Mouse (Mus musculus) R1 (cell line): ENCODE results near the gene Nr2c2.
A peak's percentile ranks its signal among the peaks of the same experiment; 100 is the strongest.

Experiments
- DNase-seq: peaks from one replicate; pipeline ENCODE4 v3.0.0-alpha.2; 2018; ENCODE audit warnings: low read depth, low spot score

The Nr2c2 gene

GRCm38 (mm10) chr6:92126861-92127468 lies 35.8 kb downstream of the Nr2c2 start:
- no peak for DNase-seq

GRCm38 (mm10) chr6:92131456-92131855 lies 40.3 kb downstream of the Nr2c2 start:
- DNase-seq: no peak

GRCm38 (mm10) chr6:92132021-92132911 lies 41.1 kb downstream of the Nr2c2 start:
- peak; percentile 7 for DNase-seq

GRCm38 (mm10) chr6:92133617-92134016 lies 42.4 kb downstream of the Nr2c2 start:
- DNase-seq: no peak

GRCm38 (mm10) chr6:92136356-92136755 lies 45.2 kb downstream of the Nr2c2 start:
- no peak for DNase-seq

DNA sequence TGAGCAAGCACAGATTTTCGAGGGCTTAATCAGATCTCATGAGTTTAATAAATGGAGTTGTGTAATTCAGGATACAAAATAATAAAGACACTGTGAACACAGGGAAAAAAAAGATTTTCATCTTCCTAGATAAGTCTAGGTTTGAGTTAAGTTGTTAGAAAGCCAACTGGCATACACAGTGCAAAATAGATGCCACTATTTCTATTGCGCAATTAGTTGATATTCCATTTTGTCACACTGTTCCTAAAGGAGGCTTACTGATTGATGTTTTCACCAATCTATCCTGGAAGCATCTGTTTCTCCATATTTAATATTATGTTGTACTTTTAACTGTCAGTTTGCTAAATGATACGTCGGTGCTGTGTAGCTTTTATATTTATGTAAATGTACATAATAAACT lies 54.7 kb downstream of the Nr2c2 start:
- no peak for DNase-seq

DNA sequence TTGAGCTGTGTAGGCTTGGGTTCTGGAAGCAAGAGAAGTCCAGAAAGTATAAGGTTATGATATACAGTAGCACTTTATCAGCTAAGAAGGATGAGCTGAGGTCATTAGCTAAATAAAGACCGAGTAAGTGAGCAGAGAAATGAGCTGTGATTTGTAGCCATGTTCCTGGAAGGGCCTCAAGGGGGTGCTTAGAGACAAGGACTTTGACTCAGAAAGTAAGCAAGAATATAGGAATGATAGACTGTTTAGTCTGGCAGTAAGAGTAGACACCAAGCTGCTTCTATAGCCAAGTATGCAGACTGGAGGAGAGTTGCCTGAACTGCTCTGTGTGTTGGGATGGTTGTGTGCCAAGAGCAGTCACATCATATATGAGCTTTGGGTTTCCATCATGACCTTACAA lies 62.6 kb downstream of the Nr2c2 start:
- no peak for DNase-seq

- no peak for DNase-seq
Observed at GRCm38 (mm10) chr6:92158801-92159200, 67.6 kb downstream of the Nr2c2 start.

- no peak for DNase-seq
Observed at GRCm38 (mm10) chr6:92162724-92163123, 71.5 kb downstream of the Nr2c2 start.

DNA sequence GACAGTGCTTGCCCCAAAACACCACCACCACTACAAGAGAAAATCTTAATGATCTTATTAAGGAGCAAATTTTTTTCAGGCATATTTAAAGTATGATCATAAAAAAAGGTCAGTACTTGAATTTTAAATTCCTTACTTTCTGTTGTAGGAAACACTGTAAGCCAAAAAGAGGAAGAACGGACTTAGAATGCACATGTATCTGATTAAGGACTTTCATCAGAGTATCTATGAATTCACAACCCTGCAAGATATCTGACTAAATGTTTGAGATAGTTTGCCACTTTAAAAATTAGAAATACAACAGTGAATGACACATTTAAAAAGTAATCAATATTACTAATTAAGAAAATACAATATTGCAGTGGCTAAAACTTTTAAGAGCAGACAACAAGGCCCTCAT lies 85.3 kb downstream of the Nr2c2 start:
- no peak for DNase-seq

- DNase-seq: peak; percentile 79
Observed at GRCm38 (mm10) chr6:92183621-92184131, 92.5 kb downstream of the Nr2c2 start, which contains the start of gene Mrps25. Mrps25 (minus strand) TSS chr6:92184033.

- no peak for DNase-seq
Observed at GRCm38 (mm10) chr6:92184178-92184577, 93.0 kb downstream of the Nr2c2 start.

DNA sequence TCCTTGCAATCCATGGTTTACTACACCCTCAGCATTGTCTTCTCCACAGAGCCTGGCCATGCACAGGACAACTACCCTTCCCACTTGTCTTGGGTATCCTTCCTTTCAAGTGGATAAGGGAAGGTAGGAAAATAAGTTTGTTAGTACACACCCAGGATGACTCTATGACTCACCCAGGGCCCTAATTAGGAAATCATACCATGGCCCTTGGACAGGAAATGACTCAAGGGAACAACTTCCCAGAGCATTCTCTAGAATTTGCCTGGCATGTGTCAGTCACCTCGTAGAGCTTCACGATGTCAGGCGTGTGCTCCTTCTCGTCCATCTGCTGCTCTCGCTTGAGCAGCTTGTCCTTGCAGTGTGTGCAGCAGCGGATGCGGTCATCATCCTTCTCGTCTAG lies 108.2 kb downstream of the Nr2c2 start:
- no peak for DNase-seq

GRCm38 (mm10) chr6:92214055-92214772 lies 123.0 kb downstream of the Nr2c2 start:
- peak; percentile 62 for DNase-seq

DNA sequence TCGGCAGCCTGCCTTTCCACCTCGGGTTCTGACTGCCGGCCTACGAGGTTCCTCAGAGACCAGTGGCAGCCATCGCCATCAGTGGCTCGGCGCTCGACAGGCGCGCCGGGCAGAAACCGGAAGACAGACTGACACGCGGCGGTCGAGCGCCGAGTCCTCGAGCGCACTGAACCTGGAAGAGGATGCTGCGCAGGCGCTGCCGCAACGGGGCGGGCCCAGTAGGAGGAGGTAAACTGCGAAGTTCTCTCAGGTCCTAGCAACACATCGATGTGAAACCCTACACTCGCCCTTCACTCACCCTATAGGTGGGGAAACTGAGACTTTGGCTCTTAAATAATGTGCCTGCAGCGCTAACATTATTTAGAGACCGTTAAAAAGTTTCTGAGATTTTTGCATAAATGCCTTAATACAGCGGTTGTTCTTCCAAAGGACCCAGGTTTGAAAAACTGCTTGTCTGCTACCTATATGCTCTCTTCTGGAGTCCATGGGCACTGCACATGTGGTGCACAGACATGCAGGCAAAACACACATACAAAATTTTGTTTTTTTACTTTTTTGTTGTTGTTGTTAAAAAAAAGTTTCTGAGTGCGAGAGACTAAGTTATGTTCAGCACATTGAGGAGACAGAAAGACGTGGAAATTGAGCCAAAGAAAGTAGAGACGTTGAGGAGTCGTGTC lies 123.7 kb downstream of the Nr2c2 start, which contains the start of gene Rbsn:
Rbsn (minus strand) TSS at position 153 of the 677 bp plus-strand sequence.
- peak; percentile 96 for DNase-seq

DNA sequence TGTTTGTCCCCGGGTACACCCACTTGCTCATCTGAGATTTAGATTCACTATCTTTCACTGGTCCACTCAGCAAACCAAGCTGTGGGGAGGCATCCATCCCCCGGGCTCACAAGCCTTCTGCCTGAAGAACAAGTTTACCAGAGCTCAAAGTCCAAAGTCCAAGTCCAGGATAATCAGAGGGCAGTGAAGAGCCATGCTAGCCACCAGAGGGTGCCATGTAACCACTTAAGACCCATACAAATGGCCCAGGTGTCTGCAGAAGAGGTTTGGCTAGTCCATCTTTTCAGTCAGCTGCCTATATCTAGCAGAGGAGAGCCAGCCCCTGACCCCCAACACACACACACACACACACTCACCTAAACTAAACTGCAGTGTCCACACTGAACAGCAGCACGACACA lies 128.3 kb downstream of the Nr2c2 start:
- DNase-seq: peak; percentile 63

- DNase-seq: no peak
Observed at GRCm38 (mm10) chr6:92221604-92222003, 130.4 kb downstream of the Nr2c2 start.

- DNase-seq: no peak
Observed at GRCm38 (mm10) chr6:92222021-92222420, 130.8 kb downstream of the Nr2c2 start.
